Mouse (Mus musculus) stomach, embryonic 16.5 days (tissue): ENCODE measurements around the gene Me3. TPM values are rescaled to one million over a fixed set of nuclear protein-coding genes. Genes with fewer than 3 reads are reported as not detected.

Experiments
- ATAC-seq: fragments of 200-750 bp; cut with Nextera tagmentation; 2 replicates; pipeline ENCODE4 v1.8.0; 2017; ENCODE audit warnings: moderate number of reproducible peaks, moderate TSS enrichment; ENCODE audit not compliant: insufficient read depth, low FRiP score
- H3K27ac ChIP-seq: fragments of 300-500 bp; sonication (generic); 2 replicates; pipeline ENCODE4 v1.5.1; 2014; ENCODE audit warnings: low read length
- H3K27me3 ChIP-seq: fragments of 300-500 bp; sonication (generic); 2 replicates; pipeline ENCODE4 v1.6.1; 2014; ENCODE audit warnings: low read length, control low read depth, mixed read lengths; ENCODE audit not compliant: control insufficient read depth, insufficient read depth
- H3K36me3 ChIP-seq: fragments of 300-500 bp; sonication (generic); 2 replicates; pipeline ENCODE4 v1.6.1; 2014; ENCODE audit warnings: low read length; ENCODE audit not compliant: control insufficient read depth, insufficient read depth
- H3K4me1 ChIP-seq: fragments of 300-500 bp; sonication (generic); 2 replicates; pipeline ENCODE4 v1.6.1; 2014; ENCODE audit warnings: low read length, control low read depth, mixed read lengths; ENCODE audit not compliant: control insufficient read depth, insufficient read depth
- H3K4me2 ChIP-seq: fragments of 300-500 bp; sonication (generic); 2 replicates; pipeline ENCODE4 v1.6.1; 2014; ENCODE audit warnings: low read depth, low read length, mixed read lengths
- H3K4me3 ChIP-seq: fragments of 300-500 bp; sonication (generic); replicated peaks from 2 replicates; pipeline ENCODE4 v1.5.1; 2014; ENCODE audit warnings: mild to moderate bottlenecking, low read length
- H3K9ac ChIP-seq: fragments of 300-500 bp; sonication (generic); 2 replicates; pipeline ENCODE4 v1.6.1; 2014; ENCODE audit warnings: low read length
- H3K9me3 ChIP-seq: fragments of 300-500 bp; sonication (generic); replicated peaks from 2 replicates; pipeline ENCODE4 v1.6.1; 2016; ENCODE audit warnings: low read length, control low read depth; ENCODE audit not compliant: control insufficient read depth
- WGBS: fragments of 180-500 bp; shearing (Covaris S2); extraction: QIAGEN DNeasy Blood & Tissue Kit; methylation state at CpG from one replicate; pipeline ENCODE4 v1.1.7; 2014; 5-methylcytosine and 5-hydroxymethylcytosine counted together
- polyA plus RNA-seq: library from polyadenylated mRNA; unstranded; fragments of >200 nt; fragmentation: Nextera tagmentation; extraction: Ambion mirVana; gene quantifications from 2 replicates; pipeline ENCODE4 v1.2.1, GENCODE M21; 2015

The Me3 gene
- polyA plus RNA-seq, 1 experiment from 2014 or later = 4.2 TPM

- Histone ChIP-seq H3K36me3 (no peaks in the 10 kb centered on the region), H3K9me3 (no peaks in the 10 kb centered on the region), H3K27ac (no peak overlapping the region), H3K4me1 (peaks cover 7% of the 10 kb centered on the region; the same call in 1 of the 2 replicates), H3K4me2 (no peak overlapping the region), H3K9ac (no peak overlapping the region), H3K27me3 (no peaks in the 10 kb centered on the region), H3K4me3 (no peak overlapping the region)
- no peak for ATAC-seq
- 34% methylated on average over 15 of the region's 15 CpGs for WGBS
These were observed 209.6 kb downstream of the Me3 start for GRCm38 (mm10) chr7:89841670-89842403.

- Histone ChIP-seq H3K27ac (no peak overlapping the region), H3K4me1 (peaks cover 7% of the 10 kb centered on the region; the same call in 1 of the 2 replicates), H3K4me3 (no peak overlapping the region), H3K36me3 (no peaks in the 10 kb centered on the region), H3K27me3 (no peaks in the 10 kb centered on the region), H3K9me3 (no peaks in the 10 kb centered on the region), H3K9ac (no peak overlapping the region), H3K4me2 (no peak overlapping the region)
- ATAC-seq = no peak
- 90% methylated on average over 5 of the region's 5 CpGs for WGBS
These were observed 210.2 kb downstream of the Me3 start for GRCm38 (mm10) chr7:89842404-89842715.

GRCm38 (mm10) chr7:89843121-89843520 lies 210.9 kb downstream of the Me3 start:
- WGBS = 61% methylated on average over 6 of the region's 6 CpGs
- no peak for ATAC-seq
- no peak overlapping the region for H3K9ac ChIP-seq
- H3K4me3 ChIP-seq = no peak overlapping the region
- H3K27me3 ChIP-seq = no peaks in the 10 kb centered on the region
- H3K27ac ChIP-seq = no peak overlapping the region
- H3K4me2 ChIP-seq = no peak overlapping the region
- no peaks in the 10 kb centered on the region for H3K36me3 ChIP-seq
- H3K9me3 ChIP-seq = no peaks in the 10 kb centered on the region
- peaks cover 7% of the 10 kb centered on the region; the same call in 1 of the 2 replicates for H3K4me1 ChIP-seq

DNA sequence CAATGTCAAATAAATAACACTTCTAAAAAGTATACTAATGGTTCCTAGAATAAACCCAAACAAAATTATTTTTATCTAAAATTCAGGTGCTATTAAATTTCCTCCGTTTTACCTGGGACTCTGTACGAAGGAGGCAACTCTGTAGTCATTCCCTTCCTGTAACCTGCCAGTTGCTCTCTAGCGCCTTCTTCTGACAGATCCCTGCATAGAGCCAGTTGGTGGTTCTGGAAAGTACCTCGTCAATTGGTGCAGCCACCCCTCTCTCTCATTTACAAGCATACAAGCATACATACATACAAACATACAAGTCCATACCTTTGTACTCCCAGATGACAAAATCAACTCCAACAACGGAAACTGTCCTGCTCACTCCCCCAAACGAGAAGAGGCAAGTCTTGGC lies 211.3 kb downstream of the Me3 start:
- 33% methylated on average over 6 of the region's 6 CpGs for WGBS
- Histone ChIP-seq H3K27me3 (no peaks in the 10 kb centered on the region), H3K9me3 (no peaks in the 10 kb centered on the region), H3K36me3 (no peaks in the 10 kb centered on the region), H3K4me1 (peaks cover 7% of the 10 kb centered on the region; the same call in 1 of the 2 replicates), H3K9ac (no peak overlapping the region), H3K4me3 (no peak overlapping the region), H3K27ac (no peak overlapping the region), H3K4me2 (no peak overlapping the region)
- no peak for ATAC-seq

- no peak overlapping the region for H3K9ac ChIP-seq
- no peak overlapping the region for H3K4me3 ChIP-seq
- no peaks in the 10 kb centered on the region for H3K9me3 ChIP-seq
- no peak overlapping the region for H3K4me2 ChIP-seq
- no peaks in the 10 kb centered on the region for H3K4me1 ChIP-seq
- no peaks in the 10 kb centered on the region for H3K27me3 ChIP-seq
- H3K27ac ChIP-seq = no peak overlapping the region
- no peaks in the 10 kb centered on the region for H3K36me3 ChIP-seq
- no peak for ATAC-seq
- 72% methylated on average over 4 of the region's 4 CpGs for WGBS
These were observed 213.5 kb downstream of the Me3 start for GRCm38 (mm10) chr7:89845669-89846068.

DNA sequence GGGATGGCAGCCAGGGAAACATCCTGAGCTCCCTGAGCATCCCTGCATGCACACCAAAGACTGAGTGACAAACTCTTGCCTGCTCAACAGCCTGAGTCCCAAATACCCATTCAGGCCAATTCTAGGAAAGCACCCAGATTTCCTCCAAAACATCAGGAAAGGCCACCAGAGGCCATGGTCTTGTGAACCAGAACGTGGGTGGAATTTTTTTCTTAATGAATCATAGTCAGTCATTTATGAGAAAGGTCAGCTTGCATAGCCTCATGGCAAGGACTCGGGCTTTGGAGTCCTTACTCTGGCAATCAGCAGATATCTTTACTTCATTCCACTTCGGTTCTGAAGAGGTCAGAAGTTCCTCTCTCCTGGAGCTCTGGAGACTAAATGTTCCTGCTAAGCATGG lies 218.3 kb downstream of the Me3 start:
- no peaks in the 10 kb centered on the region for H3K27me3 ChIP-seq
- peaks cover 2% of the 10 kb centered on the region; the same call in 1 of the 2 replicates for H3K4me1 ChIP-seq
- no peak overlapping the region for H3K4me2 ChIP-seq
- no peak for ATAC-seq
- H3K9ac ChIP-seq = no peak overlapping the region
- no peaks in the 10 kb centered on the region for H3K9me3 ChIP-seq
- 63% methylated on average over 3 of the region's 3 CpGs for WGBS
- H3K4me3 ChIP-seq = no peak overlapping the region
- H3K36me3 ChIP-seq = no peaks in the 10 kb centered on the region
- no peak overlapping the region for H3K27ac ChIP-seq

DNA sequence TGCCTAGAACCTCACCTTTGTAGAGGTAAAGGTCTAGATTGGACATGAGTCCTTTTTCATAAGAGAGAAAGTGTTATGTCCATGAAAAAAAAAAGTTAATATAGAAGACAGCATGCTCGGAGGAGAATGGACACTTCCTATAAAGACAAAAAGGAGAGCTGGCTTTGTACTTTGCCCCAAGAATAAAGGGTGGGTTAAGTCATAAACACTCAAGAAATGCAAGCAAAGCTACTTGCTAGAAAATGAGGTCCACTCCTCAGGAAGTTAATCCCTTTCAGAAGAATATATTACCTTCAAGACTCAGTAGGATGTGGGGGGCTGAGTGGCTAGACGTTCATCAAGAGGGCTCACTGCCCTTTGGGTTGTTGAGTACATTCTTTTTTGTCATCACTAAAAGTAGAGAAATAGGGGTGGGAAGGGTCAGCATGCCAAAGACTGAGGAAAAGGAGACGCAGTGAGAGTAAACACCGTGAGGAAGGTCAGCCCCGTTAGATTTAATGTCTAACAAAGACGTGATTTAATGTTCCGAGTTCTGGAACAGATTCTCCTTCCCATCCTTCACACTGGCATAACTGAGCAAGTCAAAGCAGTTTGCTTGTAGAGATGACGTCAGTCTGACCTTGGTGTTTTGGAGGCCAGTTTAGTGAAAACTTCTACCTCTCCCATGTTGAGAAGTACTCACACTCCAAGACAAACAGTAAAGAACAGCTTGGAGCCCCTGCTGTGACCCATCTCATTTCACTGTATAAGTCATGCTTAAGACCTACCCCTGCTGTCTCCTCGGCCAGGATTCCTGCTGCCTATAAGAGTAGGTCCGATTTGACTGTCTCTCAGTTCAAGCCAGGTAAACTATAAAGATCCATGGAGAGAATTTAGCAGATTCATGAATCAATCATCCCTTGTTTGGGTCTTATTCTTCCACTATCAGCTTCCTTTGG lies 220.2 kb downstream of the Me3 start:
- Histone ChIP-seq H3K9ac (no peak overlapping the region), H3K27me3 (no peaks in the 10 kb centered on the region), H3K27ac (no peak overlapping the region), H3K9me3 (no peaks in the 10 kb centered on the region), H3K4me1 (peaks cover 2% of the 10 kb centered on the region; the same call in 1 of the 2 replicates), H3K36me3 (no peaks in the 10 kb centered on the region), H3K4me3 (no peak overlapping the region), H3K4me2 (no peak overlapping the region)
- ATAC-seq = no peak
- WGBS = 45% methylated on average over 10 of the region's 10 CpGs

DNA sequence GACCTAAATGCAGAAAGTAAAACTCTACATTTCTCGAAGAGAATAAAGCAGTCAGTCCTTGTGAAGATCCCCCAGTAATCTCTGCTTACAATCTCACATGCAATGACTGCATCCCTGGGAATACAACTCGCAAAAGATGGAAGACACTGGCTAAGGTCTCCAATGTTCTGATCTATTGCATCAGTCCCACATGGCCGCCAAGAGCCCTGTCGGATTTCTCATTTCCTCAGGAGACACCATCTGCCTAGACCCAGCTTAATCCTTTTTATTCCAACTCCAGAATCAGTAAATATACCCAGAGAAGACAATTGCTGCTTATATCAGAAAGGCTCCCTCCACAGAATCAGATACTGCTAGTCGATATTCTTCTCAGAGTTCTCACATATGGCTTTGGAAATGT lies 220.9 kb downstream of the Me3 start:
- H3K9me3 ChIP-seq = no peaks in the 10 kb centered on the region
- no peak overlapping the region for H3K4me2 ChIP-seq
- no peak overlapping the region for H3K4me3 ChIP-seq
- no peaks in the 10 kb centered on the region for H3K36me3 ChIP-seq
- no peaks in the 10 kb centered on the region for H3K27me3 ChIP-seq
- H3K9ac ChIP-seq = no peak overlapping the region
- peaks cover 2% of the 10 kb centered on the region; the same call in 1 of the 2 replicates for H3K4me1 ChIP-seq
- WGBS = 76% methylated on average over 5 of the region's 5 CpGs
- H3K27ac ChIP-seq = no peak overlapping the region
- no peak for ATAC-seq

DNA sequence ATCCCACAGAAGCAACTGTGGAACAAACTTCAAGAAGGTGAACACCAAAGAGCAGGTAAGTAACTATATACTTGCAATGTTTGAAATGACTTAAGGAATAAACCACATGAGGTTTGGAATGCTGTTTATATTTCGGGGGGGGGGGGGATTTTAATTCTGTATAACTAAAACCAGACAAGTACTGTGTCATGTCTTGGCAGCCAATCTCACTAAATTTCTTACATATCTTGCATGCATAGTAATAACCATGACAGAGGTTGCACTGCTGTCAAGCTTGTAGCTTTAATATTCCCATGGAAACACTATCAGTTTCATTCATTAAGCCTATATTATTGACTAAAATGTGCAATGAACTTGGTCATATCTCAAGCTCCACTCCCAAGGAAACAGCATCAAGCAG lies 223.0 kb downstream of the Me3 start:
- Histone ChIP-seq H3K4me1 (peaks cover 2% of the 10 kb centered on the region; the same call in 1 of the 2 replicates), H3K9me3 (no peaks in the 10 kb centered on the region), H3K27ac (no peak overlapping the region), H3K9ac (no peak overlapping the region), H3K36me3 (no peaks in the 10 kb centered on the region), H3K27me3 (no peaks in the 10 kb centered on the region), H3K4me2 (no peak overlapping the region), H3K4me3 (no peak overlapping the region)
- 60% methylated on average over 1 of the region's 1 CpGs for WGBS
- ATAC-seq = no peak
